Mouse (Mus musculus): ENCODE measurements around the gene Homer2. TPM values are rescaled to one million over a fixed set of nuclear protein-coding genes. Genes with fewer than 3 reads are reported as not detected.

Homer2 gene
- total and polyA plus RNA-seq, 2 experiments from 2014 or later = 30.3 to 44.4 TPM

- WGBS = 85% methylated on average over 4 of the region's 4 CpGs
- Histone ChIP-seq H3K36me3 (ENCODE audit: insufficient read depth, low read length) (no peaks in the 10 kb centered on the region), H3K27me3 (ENCODE audit: insufficient read depth, low read length) (no peaks in the 10 kb centered on the region), H3K27ac (no peak overlapping the region), H3K9ac (replicated peaks; ENCODE audit: low read length) (no peak overlapping the region), H3K4me1 (ENCODE audit: insufficient read depth, low read length) (0 out of 2 replicates have a peak, but pooled peaks cover 3% of the 10 kb centered on the region), H3K4me3 (ENCODE audit: low read length) (no peak overlapping the region), H3K4me2 (ENCODE audit: low read depth, low read length) (no peak overlapping the region), H3K9me3 (ENCODE audit: low read length) (no peaks in the 10 kb centered on the region)
- ATAC-seq (no peak), DNase-seq (ENCODE audit: low spot score) (no peak)
- TF ChIP-seq CTCF (IDR thresholded peaks at IDR 0.05; ENCODE audit: low read depth) = no peak
Observed at GRCm38 (mm10) chr7:81667156-81667555, 40.2 kb downstream of the Homer2 start.

GRCm38 (mm10) chr7:81666585-81666984 is 40.7 kb downstream of the Homer2 start:
- Histone ChIP-seq H3K9me3 (ENCODE audit: low read length) (no peaks in the 10 kb centered on the region), H3K4me1 (ENCODE audit: insufficient read depth, low read length) (0 out of 2 replicates have a peak, but pooled peaks cover 3% of the 10 kb centered on the region), H3K27ac (no peak overlapping the region), H3K36me3 (ENCODE audit: insufficient read depth, low read length) (no peaks in the 10 kb centered on the region), H3K4me3 (ENCODE audit: low read length) (no peak overlapping the region), H3K4me2 (ENCODE audit: low read depth, low read length) (no peak overlapping the region), H3K27me3 (ENCODE audit: insufficient read depth, low read length) (no peaks in the 10 kb centered on the region), H3K9ac (replicated peaks; ENCODE audit: low read length) (no peak overlapping the region)
- ATAC-seq = no peak
- WGBS = 87% methylated on average over 9 of the region's 9 CpGs
- no peak for DNase-seq (ENCODE audit: low spot score)
- no peak for TF ChIP-seq CTCF (IDR thresholded peaks at IDR 0.05; ENCODE audit: low read depth)

GRCm38 (mm10) chr7:81663057-81663456 is 44.3 kb downstream of the Homer2 start:
- no peak overlapping the region for H3K4me2 ChIP-seq (ENCODE audit: low read depth, low read length)
- no peak for TF ChIP-seq CTCF (IDR thresholded peaks at IDR 0.05; ENCODE audit: low read depth)
- 0 out of 2 replicates have a peak, but pooled peaks cover 3% of the 10 kb centered on the region for H3K4me1 ChIP-seq (ENCODE audit: insufficient read depth, low read length)
- no peaks in the 10 kb centered on the region for H3K27me3 ChIP-seq (ENCODE audit: insufficient read depth, low read length)
- 61% methylated on average over 3 of the region's 3 CpGs for WGBS
- no peaks in the 10 kb centered on the region for H3K9me3 ChIP-seq (ENCODE audit: low read length)
- no peaks in the 10 kb centered on the region for H3K36me3 ChIP-seq (ENCODE audit: insufficient read depth, low read length)
- no peak overlapping the region for H3K4me3 ChIP-seq (ENCODE audit: low read length)
- ATAC-seq = no peak
- no peak for DNase-seq (ENCODE audit: low spot score)
- H3K27ac ChIP-seq = no peak overlapping the region
- no peak overlapping the region for H3K9ac ChIP-seq (replicated peaks; ENCODE audit: low read length)

GRCm38 (mm10) chr7:81657631-81658347 is 49.5 kb downstream of the Homer2 start:
- no peak for ATAC-seq
- H3K36me3 ChIP-seq (ENCODE audit: insufficient read depth, low read length) = no peaks in the 10 kb centered on the region
- H3K27me3 ChIP-seq (ENCODE audit: insufficient read depth, low read length) = no peaks in the 10 kb centered on the region
- H3K4me2 ChIP-seq (ENCODE audit: low read depth, low read length) = no peak overlapping the region
- no peak for TF ChIP-seq CTCF (IDR thresholded peaks at IDR 0.05; ENCODE audit: low read depth)
- DNase-seq (ENCODE audit: low spot score) = peak; percentile 45
- no peak overlapping the region for H3K9ac ChIP-seq (replicated peaks; ENCODE audit: low read length)
- no peaks in the 10 kb centered on the region for H3K9me3 ChIP-seq (ENCODE audit: low read length)
- H3K27ac ChIP-seq = no peak overlapping the region
- WGBS = 64% methylated on average over 2 of the region's 2 CpGs
- H3K4me3 ChIP-seq (ENCODE audit: low read length) = no peak overlapping the region
- H3K4me1 ChIP-seq (ENCODE audit: insufficient read depth, low read length) = peaks cover 37% of the 10 kb centered on the region

GRCm38 (mm10) chr7:81657055-81657454 is 50.3 kb downstream of the Homer2 start:
- Histone ChIP-seq H3K4me1 (ENCODE audit: insufficient read depth, low read length) (peaks cover 42% of the 10 kb centered on the region), H3K9me3 (ENCODE audit: low read length) (no peaks in the 10 kb centered on the region), H3K36me3 (ENCODE audit: insufficient read depth, low read length) (no peaks in the 10 kb centered on the region), H3K27ac (peak overlapping the region; percentile 63), H3K4me3 (ENCODE audit: low read length) (no peak overlapping the region), H3K9ac (replicated peaks; ENCODE audit: low read length) (no peak overlapping the region), H3K4me2 (ENCODE audit: low read depth, low read length) (no peak overlapping the region), H3K27me3 (ENCODE audit: insufficient read depth, low read length) (no peaks in the 10 kb centered on the region)
- 62% methylated on average over 3 of the region's 3 CpGs for WGBS
- peak; percentile 22 for DNase-seq (ENCODE audit: low spot score)
- TF ChIP-seq CTCF (IDR thresholded peaks at IDR 0.05; ENCODE audit: low read depth) = no peak
- no peak for ATAC-seq

GRCm38 (mm10) chr7:81656635-81657034 is 50.7 kb downstream of the Homer2 start:
- DNase-seq (ENCODE audit: low spot score) (peak; percentile 52), ATAC-seq (0 out of 2 replicates have a peak, but pooled peaks have one; percentile 18)
- H3K4me2 ChIP-seq (ENCODE audit: low read depth, low read length) = no peak overlapping the region
- H3K27ac ChIP-seq = peak overlapping the region; percentile 63
- 32% methylated on average over 8 of the region's 8 CpGs for WGBS
- H3K36me3 ChIP-seq (ENCODE audit: insufficient read depth, low read length) = no peaks in the 10 kb centered on the region
- peaks cover 45% of the 10 kb centered on the region for H3K4me1 ChIP-seq (ENCODE audit: insufficient read depth, low read length)
- H3K4me3 ChIP-seq (ENCODE audit: low read length) = no peak overlapping the region
- H3K9me3 ChIP-seq (ENCODE audit: low read length) = no peaks in the 10 kb centered on the region
- no peaks in the 10 kb centered on the region for H3K27me3 ChIP-seq (ENCODE audit: insufficient read depth, low read length)
- H3K9ac ChIP-seq (replicated peaks; ENCODE audit: low read length) = no peak overlapping the region
- TF ChIP-seq CTCF (IDR thresholded peaks at IDR 0.05; ENCODE audit: low read depth) = peak; percentile 24; the same call in 1 of the 2 replicates
